Mouse (Mus musculus): ENCODE measurements around the gene Cfap20.

Cfap20 gene

GRCm38 (mm10) chr8:95434686-95435439 lies at the start of gene Cfap20:
Cfap20 (minus strand) TSS chr8:95434869.
- in situ Hi-C loops (cut with MboI, MseI) = loop anchor here in 1 of 2 experiments (10.0 kb wide), 1 partner anchor 200 kb away; the partner anchor contains the start of gene Gins3

DNA sequence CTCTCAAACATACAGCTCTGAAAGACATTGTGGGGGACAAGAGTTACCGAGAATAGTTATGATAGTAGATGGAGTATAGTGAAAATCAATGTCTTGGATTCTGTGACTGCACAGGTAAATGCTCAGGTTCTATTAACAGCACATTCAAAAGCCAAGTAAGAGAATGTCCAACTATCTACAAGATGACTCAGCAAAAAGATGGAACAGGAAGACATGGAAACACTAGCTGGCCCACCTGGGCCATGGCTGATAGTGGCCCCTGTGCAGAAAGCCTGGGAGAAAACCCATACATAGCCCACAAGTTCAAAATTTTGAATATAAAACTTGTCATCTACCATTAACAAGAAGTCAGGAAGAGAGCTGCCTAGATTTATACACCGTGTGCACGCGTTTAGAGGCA lies 35.3 kb upstream of the Cfap20 start:
- in situ Hi-C loops (cut with MboI, MseI) = loop anchor here in 1 of 2 experiments (25.0 kb wide), 1 partner anchor 267 kb away; no protein-coding TSS in a partner anchor

DNA sequence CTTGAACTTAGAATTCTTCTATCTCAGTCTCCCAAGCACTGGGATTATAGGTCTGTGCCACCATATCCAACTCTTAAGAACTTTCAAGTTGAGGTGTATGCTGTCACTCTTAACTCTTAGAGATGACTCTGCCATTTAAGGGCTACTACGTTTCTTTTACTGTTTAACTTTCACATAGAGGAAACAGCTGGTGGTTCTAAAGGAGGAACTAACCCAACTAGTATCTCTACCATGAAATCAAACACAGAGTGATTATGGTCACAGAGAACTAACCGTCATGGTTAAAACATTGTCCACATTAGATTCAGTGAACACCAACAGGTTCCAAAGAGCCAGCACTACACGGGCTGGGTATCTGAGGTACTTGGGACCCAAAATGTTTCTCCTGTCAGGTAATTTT lies 34.3 kb upstream of the Cfap20 start:
- in situ Hi-C loops (cut with MboI, MseI) = loop anchor here (10.0 to 25.0 kb wide), 2 partner anchors 266 to 268 kb away; no protein-coding TSS in a partner anchor

GRCm38 (mm10) chr8:95466543-95466942 lies 31.9 kb upstream of the Cfap20 start:
- in situ Hi-C loops (cut with MboI, MseI) = loop anchor here (10.0 to 25.0 kb wide), 2 partner anchors 268 to 271 kb away; no protein-coding TSS in a partner anchor

GRCm38 (mm10) chr8:95452518-95452917 lies 17.8 kb upstream of the Cfap20 start:
- in situ Hi-C loops (cut with MboI, MseI) = loop anchor here in 1 of 2 experiments (25.0 kb wide), 1 partner anchor 285 kb away; no protein-coding TSS in a partner anchor

DNA sequence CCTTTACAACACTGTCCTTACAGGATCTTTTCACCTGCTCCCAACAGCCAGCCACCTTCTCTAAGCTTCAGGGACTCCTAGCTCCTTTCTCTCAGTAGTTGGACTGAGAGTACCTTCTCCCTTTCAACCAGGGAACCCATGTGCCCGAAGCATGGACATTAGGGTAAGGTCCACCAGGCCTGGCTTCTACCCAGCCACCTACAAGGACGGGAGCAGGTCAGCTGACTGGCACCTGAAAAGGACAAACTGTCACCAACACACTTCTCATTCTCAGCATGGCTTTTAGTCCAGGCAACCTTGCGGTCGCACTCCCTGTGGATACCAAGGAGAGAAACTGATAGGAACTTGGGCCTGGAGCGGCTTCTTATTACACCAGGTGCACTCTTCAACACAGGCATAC lies 15.6 kb upstream of the Cfap20 start:
- in situ Hi-C loops (cut with MboI, MseI) = loop anchor here in 1 of 2 experiments (25.0 kb wide), 1 partner anchor 287 kb away; no protein-coding TSS in a partner anchor

DNA sequence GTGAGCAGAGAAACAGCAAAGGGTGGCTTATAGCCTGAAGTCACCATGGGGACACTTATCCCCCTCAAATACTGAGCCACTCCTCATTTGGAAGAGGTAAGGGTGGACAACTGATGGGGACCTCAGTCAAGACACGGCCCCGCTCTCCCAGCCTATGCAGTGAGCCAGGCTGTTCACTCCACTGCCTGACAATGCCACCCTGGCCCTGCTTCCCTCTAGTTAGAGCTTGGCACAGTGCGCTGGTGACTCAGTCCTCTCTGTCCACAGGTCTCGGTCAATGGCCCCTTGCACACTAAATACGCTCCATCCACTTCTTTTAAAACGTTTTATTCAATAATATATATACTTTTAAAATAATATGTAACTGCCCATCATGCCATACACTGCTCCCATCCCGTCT lies 13.0 kb upstream of the Cfap20 start:
- in situ Hi-C loops (cut with MboI, MseI) = no loop called here

- in situ Hi-C loops (cut with MboI, MseI) = no loop called here
These were observed 10.4 kb upstream of the Cfap20 start for GRCm38 (mm10) chr8:95445042-95445441.

DNA sequence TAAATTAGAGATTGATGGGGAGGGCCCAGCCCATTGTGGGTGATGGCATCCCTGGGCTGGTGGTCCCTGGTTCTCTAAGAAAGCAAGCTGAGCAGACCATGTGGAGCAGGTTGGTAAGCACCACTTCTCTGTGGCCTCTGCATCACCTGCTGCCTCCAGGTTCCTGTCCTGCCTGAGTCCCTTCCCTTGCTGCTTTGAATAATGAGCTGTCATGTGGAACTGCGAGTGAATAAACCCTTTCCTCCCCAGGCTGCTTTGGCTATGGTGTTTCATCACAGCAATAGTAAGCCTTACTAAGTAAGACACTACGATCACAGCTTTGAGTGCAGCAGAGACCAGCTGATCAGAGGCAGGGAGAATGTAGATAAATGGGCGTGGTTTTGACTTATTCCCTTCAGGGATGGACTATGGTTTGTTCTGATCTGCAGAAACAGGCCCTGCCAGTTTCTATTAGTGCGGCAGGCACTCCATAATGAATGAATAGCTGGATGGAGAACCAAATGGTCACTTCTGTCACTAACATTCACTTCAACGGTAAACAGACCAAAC lies 6.9 kb upstream of the Cfap20 start:
- in situ Hi-C loops (cut with MboI, MseI) = no loop called here

DNA sequence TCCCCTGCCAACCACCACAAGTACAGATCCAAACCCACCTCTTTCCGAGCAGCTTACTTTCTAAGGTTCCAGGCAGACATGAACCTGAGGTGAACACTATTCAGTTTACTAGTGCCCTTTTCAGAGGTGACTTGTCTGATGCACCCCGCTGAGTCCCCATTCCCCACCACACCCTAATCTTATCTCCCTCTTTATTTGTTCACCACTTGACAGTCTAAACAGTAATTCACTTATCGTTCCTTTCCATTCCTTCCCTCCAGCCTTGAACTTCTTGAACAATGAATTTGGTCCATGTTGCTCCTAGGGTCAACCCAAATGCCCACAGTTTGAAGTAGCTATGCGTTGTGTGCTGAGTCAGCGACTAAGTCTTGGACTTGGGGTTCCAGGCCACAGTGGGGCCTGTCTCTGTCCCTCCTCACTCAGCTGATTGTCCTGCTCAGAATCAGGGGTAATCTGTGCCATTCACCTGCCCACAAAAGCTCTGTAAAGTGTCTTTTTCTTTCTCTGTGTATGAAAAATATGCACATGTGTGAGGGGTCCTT lies 5.6 kb upstream of the Cfap20 start:
- in situ Hi-C loops (cut with MboI, MseI) = no loop called here

DNA sequence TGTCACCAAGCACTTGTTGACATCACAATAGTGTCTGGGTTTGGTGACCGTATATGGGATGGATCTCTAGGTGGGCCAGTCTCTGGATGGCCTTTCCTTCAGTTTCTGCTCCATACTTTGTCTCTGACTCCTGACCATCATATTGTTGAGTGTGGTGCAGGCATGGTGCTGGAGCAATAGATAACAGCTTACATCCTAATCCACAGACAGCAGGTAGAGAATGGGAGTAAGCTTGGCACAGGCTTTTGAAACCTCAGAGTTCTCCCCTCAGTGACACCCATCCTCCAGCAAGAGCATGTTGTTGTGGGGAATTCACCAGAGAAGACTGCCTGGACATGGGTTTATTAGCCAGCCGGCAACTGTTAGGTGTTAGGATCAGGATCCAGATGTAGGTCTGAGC lies 4.8 kb upstream of the Cfap20 start:
- in situ Hi-C loops (cut with MboI, MseI) = loop anchor here in 1 of 2 experiments (10.0 kb wide), 1 partner anchor 195 kb away; the partner anchor contains the start of gene Gins3

DNA sequence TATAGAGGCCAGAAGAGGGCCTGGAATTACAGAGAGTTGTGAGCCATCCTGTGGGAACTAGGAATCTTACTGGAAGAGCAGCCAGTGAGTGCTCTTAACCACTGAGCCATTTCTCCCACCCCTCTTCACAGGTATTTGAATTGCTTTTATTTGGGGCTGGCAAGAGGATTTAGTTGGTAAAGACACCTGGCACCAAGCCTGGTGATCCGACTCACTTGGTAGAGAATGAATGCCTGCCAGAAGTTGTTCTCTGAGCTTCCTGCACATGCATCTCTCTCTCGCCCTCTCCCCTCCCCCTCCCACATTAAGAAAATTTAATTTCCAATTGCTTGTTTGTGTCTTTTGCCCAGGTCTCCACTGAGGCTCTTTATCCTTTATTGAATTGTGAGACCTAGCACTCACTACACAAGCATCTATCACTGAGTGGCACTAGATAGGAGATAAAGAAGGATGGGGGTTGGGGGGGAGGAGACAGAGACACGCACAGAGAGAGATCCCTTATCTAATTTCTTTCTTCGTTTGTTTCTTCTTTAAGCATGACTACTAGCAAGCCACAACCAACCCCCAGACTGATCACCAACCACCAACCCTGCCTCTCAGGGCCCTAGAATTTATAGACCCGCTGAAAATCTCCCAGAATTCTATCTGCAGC lies 2.8 kb upstream of the Cfap20 start:
- in situ Hi-C loops (cut with MboI, MseI) = loop anchor here in 1 of 2 experiments (10.0 kb wide), 1 partner anchor 197 kb away; the partner anchor contains the start of gene Gins3

GRCm38 (mm10) chr8:95435930-95436329 lies 1.3 kb upstream of the Cfap20 start:
- in situ Hi-C loops (cut with MboI, MseI) = loop anchor here in 1 of 2 experiments (10.0 kb wide), 1 partner anchor 199 kb away; the partner anchor contains the start of gene Gins3

GRCm38 (mm10) chr8:95435471-95435870 lies 802 bp upstream of the Cfap20 start:
- in situ Hi-C loops (cut with MboI, MseI) = loop anchor here in 1 of 2 experiments (10.0 kb wide), 1 partner anchor 199 kb away; the partner anchor contains the start of gene Gins3

DNA sequence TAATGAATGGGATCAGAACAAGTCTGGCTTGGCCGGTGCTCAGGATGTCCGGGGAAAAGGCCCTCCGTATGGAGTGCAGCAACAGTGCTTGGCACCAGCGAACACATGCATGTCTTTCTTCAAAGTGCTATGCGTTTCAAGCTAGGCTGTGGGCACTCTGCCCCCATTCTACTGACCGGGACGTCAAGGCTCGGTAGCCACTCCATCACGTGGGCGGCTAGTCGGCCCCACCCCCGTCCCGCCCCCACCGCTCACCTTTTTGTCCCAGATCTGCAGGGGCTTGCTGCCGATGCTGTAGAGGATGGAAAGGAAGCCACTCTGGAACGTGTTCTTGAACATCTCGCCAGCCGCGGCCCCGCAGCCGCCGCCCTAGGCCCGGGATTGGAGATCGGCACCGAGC lies 436 bp downstream of the Cfap20 start:
- in situ Hi-C loops (cut with MboI, MseI) = loop anchor here in 1 of 2 experiments (10.0 kb wide), 1 partner anchor 201 kb away; the partner anchor contains the start of gene Gins3

GRCm38 (mm10) chr8:95433124-95433523 lies 1.5 kb downstream of the Cfap20 start:
- in situ Hi-C loops (cut with MboI, MseI) = loop anchor here in 1 of 2 experiments (10.0 kb wide), 1 partner anchor 202 kb away; the partner anchor contains the start of gene Gins3

DNA sequence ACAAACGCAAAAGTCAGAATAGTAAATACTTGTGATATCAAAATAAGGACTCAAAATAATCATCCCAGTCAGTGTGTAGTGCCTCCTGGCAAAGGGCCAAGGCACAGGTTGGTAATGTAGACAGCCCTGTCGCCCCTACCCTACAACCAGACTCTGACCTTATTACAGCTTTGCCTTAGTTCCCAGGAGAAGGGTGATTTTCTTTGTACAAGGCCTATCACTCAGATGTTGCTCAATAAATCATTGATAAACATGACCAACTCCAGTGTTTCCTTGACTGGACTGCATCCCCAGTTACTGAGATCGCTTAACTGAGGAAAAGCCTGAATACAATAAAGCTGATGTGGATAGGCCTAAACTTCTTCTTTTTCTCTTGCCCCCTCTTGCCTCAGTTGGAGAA lies 2.2 kb downstream of the Cfap20 start:
- in situ Hi-C loops (cut with MboI, MseI) = loop anchor here in 1 of 2 experiments (10.0 kb wide), 1 partner anchor 202 kb away; the partner anchor contains the start of gene Gins3

DNA sequence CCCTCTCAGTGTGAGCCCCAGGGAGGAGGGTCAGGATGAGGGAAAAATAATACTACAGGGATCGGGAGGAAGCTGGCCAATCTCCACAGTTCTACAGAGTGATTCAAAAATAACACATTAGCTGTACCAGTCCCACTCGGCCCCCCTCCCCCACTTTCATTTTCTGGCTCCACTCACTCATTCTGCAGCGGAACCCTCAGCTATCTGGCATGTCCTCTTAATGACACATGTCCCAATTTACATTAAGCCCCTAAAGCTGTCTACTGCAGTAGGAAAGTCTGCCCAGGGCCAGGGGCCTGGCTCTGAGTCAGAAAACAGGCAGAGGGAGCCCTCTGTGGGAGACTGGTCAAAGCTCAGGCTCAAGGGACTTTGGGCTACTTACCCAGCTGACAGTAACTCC lies 4.7 kb downstream of the Cfap20 start:
- in situ Hi-C loops (cut with MboI, MseI) = loop anchor here (5.0 to 10.0 kb wide), 4 partner anchors 43 to 455 kb away; partner anchors contain the start of genes Adgrg1 (in 1 of the 2), Gins3 (in 1 of the 2), Usb1 (in 1 of the 2) and Zfp319 (in 1 of the 2)

GRCm38 (mm10) chr8:95427594-95428535 lies 6.8 kb downstream of the Cfap20 start:
- in situ Hi-C loops (cut with MboI, MseI) = loop anchor here (5.0 to 10.0 kb wide), 3 partner anchors 41 to 453 kb away; partner anchors contain the start of genes Adgrg1 (in 1 of the 2), Usb1 (in 1 of the 2) and Zfp319 (in 1 of the 2)
